Mouse (Mus musculus): Measurements from ENCODE around the gene Sec61a1. TPM values are rescaled to one million over a fixed set of nuclear protein-coding genes. Genes with fewer than 3 reads are reported as not detected.

Sec61a1 gene
- polyA plus RNA-seq, 1 experiment from 2014 or later, result 171 TPM

- Histone ChIP-seq H3K9ac (ENCODE audit: low read depth, low read length) (no peak overlapping the region), H3K4me1 (replicated peaks; ENCODE audit: insufficient read depth, low read length) (no peaks in the 10 kb centered on the region), H3K4me2 (ENCODE audit: low read length) (no peak overlapping the region), H3K36me3 (ENCODE audit: insufficient read depth, low read length) (peaks cover 74% of the 10 kb centered on the region), H3K27ac (no peak overlapping the region), H3K27me3 (ENCODE audit: insufficient read depth, low read length) (no peaks in the 10 kb centered on the region), H3K9me3 (replicated peaks; ENCODE audit: low read length) (no peaks in the 10 kb centered on the region), H3K4me3 (replicated peaks; ENCODE audit: low read depth, low read length) (no peak overlapping the region)
- no peak for TF ChIP-seq CTCF (IDR thresholded peaks at IDR 0.05; ENCODE audit: low read depth)
- WGBS, result 27% methylated on average over 6 of the region's 6 CpGs
- no peak for DNase-seq (ENCODE audit: low spot score)
- ATAC-seq (replicated peaks; ENCODE audit: low FRiP score, low read depth), result no peak
Observed at GRCm38 (mm10) chr6:88480421-88480820, 38.3 kb downstream of the Sec61a1 start.

GRCm38 (mm10) chr6:88469878-88470277 is 48.8 kb downstream of the Sec61a1 start:
- 0 out of 2 replicates have a peak, but pooled peaks cover 5% of the 10 kb centered on the region for H3K4me1 ChIP-seq (replicated peaks; ENCODE audit: insufficient read depth, low read length)
- no peak overlapping the region for H3K27ac ChIP-seq
- no peak for ATAC-seq (replicated peaks; ENCODE audit: low FRiP score, low read depth)
- no peaks in the 10 kb centered on the region for H3K27me3 ChIP-seq (ENCODE audit: insufficient read depth, low read length)
- no peak overlapping the region for H3K4me2 ChIP-seq (ENCODE audit: low read length)
- 65% methylated on average over 6 of the region's 6 CpGs for WGBS
- H3K9me3 ChIP-seq (replicated peaks; ENCODE audit: low read length), result no peaks in the 10 kb centered on the region
- DNase-seq (ENCODE audit: low spot score), result no peak
- no peak overlapping the region for H3K4me3 ChIP-seq (replicated peaks; ENCODE audit: low read depth, low read length)
- peaks cover 38% of the 10 kb centered on the region for H3K36me3 ChIP-seq (ENCODE audit: insufficient read depth, low read length)
- TF ChIP-seq CTCF (IDR thresholded peaks at IDR 0.05; ENCODE audit: low read depth), result no peak
- H3K9ac ChIP-seq (ENCODE audit: low read depth, low read length), result no peak overlapping the region

GRCm38 (mm10) chr6:88465181-88465920 is 53.4 kb downstream of the Sec61a1 start, which contains the start of gene Ruvbl1:
Ruvbl1 (plus strand) TSS chr6:88465409.
- H3K4me1 ChIP-seq (replicated peaks; ENCODE audit: insufficient read depth, low read length), result 0 out of 2 replicates have a peak, but pooled peaks cover 5% of the 10 kb centered on the region
- no peaks in the 10 kb centered on the region for H3K27me3 ChIP-seq (ENCODE audit: insufficient read depth, low read length)
- peak within 1 kb of the TSS; percentile 74 for H3K9ac ChIP-seq (ENCODE audit: low read depth, low read length)
- DNase-seq (ENCODE audit: low spot score), result peak; percentile 98
- under 1% methylated on average over 39 of the region's 42 CpGs for WGBS
- TF ChIP-seq CTCF (IDR thresholded peaks at IDR 0.05; ENCODE audit: low read depth), result no peak
- H3K27ac ChIP-seq, result no peak within 1 kb of the TSS
- peak; percentile 99 for ATAC-seq (replicated peaks; ENCODE audit: low FRiP score, low read depth)
- H3K4me3 ChIP-seq (replicated peaks; ENCODE audit: low read depth, low read length), result peak within 1 kb of the TSS; percentile 68
- H3K36me3 ChIP-seq (ENCODE audit: insufficient read depth, low read length), result peaks cover 14% of the 10 kb centered on the region
- peak within 1 kb of the TSS; percentile 56 for H3K4me2 ChIP-seq (ENCODE audit: low read length)
- no peaks in the 10 kb centered on the region for H3K9me3 ChIP-seq (replicated peaks; ENCODE audit: low read length)

- Histone ChIP-seq H3K9me3 (replicated peaks; ENCODE audit: low read length) (no peaks in the 10 kb centered on the region), H3K4me3 (replicated peaks; ENCODE audit: low read depth, low read length) (no peak overlapping the region), H3K4me1 (replicated peaks; ENCODE audit: insufficient read depth, low read length) (no peaks in the 10 kb centered on the region), H3K36me3 (ENCODE audit: insufficient read depth, low read length) (no peaks in the 10 kb centered on the region), H3K27ac (no peak overlapping the region), H3K27me3 (ENCODE audit: insufficient read depth, low read length) (no peaks in the 10 kb centered on the region), H3K4me2 (ENCODE audit: low read length) (no peak overlapping the region), H3K9ac (ENCODE audit: low read depth, low read length) (no peak overlapping the region)
- no peak for DNase-seq (ENCODE audit: low spot score)
- TF ChIP-seq CTCF (IDR thresholded peaks at IDR 0.05; ENCODE audit: low read depth), result no peak
- ATAC-seq (replicated peaks; ENCODE audit: low FRiP score, low read depth), result no peak
- 65% methylated on average over 2 of the region's 2 CpGs for WGBS
Observed at GRCm38 (mm10) chr6:88454545-88454944, 64.2 kb downstream of the Sec61a1 start.

Other genes starting within 250 kb of the Sec61a1 start
- 34.8 and 37.2 TPM in 2 replicates for gene Eefsec, start 72.4 kb downstream of the Sec61a1 start, polyA plus RNA-seq (2015; fragmentation: Nextera tagmentation; extraction: Ambion mirVana)
- gene Ruvbl1, start 53.5 kb downstream of the Sec61a1 start, polyA plus RNA-seq (2015; fragmentation: Nextera tagmentation; extraction: Ambion mirVana), result 91.1 and 102 TPM in 2 replicates
- gene Kbtbd12, start 119.0 kb upstream of the Sec61a1 start, polyA plus RNA-seq (2015; fragmentation: Nextera tagmentation; extraction: Ambion mirVana), result 0.14 TPM in 1 of 2 replicates, not detected in the other
- 43.6 and 51.4 TPM in 2 replicates for gene Mgll, start 205.5 kb upstream of the Sec61a1 start, polyA plus RNA-seq (2015; fragmentation: Nextera tagmentation; extraction: Ambion mirVana)